Mouse (Mus musculus): ENCODE measurements around the gene Usp30.

- TF ChIP-seq CTCF (IDR thresholded peaks at IDR 0.05; ENCODE audit: borderline replicate concordance, insufficient read depth, low read length) (no peak), POLR2A (IDR thresholded peaks at IDR 0.05; ENCODE audit: low read depth, low read length) (no peak)
Measured at GRCm38 (mm10) chr5:114072262-114072661, 7.0 kb downstream of the Usp30 start.
